Mouse (Mus musculus): ENCODE measurements at regions not wholly inside any gene's neighbourhood (a gene's known extent, or its start where the extent isn't known, plus 50 kb on each side); places are given as distances from the start of the nearest gene placed in this dataset.

- TF ChIP-seq CTCF (IDR thresholded peaks at IDR 0.05; ENCODE audit: low read depth) (no peak), EP300 (IDR thresholded peaks at IDR 0.05; ENCODE audit: low read depth) (no peak)
Measured at GRCm38 (mm10) chr3:157803356-157803755, 121.5 kb downstream of the Cth start.

All from liver, postnatal 0 days (tissue).